Mouse (Mus musculus): Measurements from ENCODE around the gene Htt.
A peak's percentile ranks its signal among the peaks of the same experiment; 100 is the strongest.

The Htt gene

GRCm38 (mm10) chr5:34889252-34889651 lies 127.7 kb downstream of the Htt start:
- no peak for DNase-seq (ENCODE audit: low read depth)

DNA sequence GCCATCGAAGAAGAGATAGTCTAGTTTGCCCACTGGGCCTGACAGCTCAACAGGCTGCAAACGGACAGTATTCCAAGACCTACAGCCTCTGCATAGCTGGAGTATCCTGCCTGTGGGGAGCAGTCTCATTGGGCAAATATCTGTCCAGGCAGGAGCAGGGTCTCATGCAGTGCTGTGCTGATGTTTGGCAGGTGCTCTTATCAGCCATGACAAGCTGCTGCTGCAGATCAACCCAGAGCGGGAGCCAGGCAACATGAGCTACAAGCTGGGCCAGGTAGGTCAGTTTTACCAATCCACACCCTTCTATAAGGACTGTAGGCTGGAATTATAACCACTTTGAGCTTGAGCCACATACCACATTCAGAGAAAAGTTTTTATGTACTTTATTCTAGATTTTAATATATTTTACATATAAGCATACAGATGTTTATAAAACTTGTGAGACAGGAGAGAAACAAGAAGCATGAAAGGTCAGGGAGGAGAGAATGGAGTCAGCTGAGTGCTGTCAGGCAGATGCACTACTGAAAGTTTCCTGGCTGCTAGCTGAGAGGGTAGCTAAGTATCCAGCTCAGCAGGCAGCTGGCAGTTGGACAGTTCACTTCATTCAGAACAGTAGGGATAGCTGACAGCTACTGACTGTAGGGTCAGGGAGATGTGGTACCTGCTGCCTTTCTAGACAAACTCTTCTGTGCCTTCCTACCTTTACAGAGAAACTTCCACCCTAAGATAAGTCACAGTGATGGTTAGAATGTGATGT lies 135.3 kb downstream of the Htt start:
- no peak for DNase-seq (ENCODE audit: low read depth)

DNA sequence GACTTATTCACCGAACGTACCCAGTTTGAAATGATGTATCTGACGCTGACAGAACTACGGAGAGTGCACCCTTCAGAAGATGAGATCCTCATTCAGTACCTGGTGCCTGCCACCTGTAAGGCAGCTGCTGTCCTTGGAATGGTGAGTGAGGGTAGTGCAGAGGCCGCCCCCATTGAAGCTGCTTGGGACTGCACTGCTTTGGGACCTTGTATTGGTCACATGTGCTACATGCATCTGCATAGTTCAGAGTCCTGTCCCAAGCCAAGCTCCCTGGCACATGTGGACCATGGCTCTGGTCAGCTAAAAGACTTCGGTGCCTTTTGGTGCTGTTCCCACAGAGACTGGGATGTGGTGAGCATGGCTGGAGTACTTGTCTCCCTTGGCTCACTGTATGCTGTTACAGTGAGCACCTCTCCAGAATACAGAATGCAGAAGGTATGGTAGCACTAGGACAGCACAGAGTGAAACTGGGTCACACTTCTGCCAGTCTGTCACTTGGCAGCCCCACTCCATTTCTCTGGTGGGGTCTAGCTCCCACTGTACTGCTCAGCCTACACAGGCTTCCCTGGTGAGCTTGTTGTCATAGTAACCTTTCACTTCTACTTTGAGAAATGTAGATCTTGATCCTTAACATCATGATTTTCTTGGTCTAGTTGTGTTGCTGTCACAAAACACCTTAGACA lies 138.4 kb downstream of the Htt start:
- no peak for DNase-seq (ENCODE audit: low read depth)

DNA sequence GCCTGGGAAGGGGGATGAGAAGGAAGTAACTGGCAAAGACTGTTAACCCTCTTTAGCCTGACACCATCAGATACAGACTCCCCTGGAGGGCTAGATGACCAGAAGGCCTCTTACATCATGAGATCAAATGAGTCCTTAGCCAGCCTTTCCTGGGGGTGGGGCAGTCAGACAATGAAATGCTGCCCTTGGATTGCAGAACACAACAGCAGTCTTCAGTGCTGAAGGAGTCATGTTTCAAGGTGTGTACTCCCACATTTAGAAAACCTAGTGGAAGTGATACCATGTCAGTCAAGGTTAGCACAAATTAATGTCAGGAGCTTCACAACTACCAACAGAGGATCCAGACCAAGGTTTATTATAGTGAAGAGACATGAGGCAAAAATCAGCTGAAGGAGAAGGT lies 140.8 kb downstream of the Htt start:
- DNase-seq (ENCODE audit: low read depth) = no peak

DNA sequence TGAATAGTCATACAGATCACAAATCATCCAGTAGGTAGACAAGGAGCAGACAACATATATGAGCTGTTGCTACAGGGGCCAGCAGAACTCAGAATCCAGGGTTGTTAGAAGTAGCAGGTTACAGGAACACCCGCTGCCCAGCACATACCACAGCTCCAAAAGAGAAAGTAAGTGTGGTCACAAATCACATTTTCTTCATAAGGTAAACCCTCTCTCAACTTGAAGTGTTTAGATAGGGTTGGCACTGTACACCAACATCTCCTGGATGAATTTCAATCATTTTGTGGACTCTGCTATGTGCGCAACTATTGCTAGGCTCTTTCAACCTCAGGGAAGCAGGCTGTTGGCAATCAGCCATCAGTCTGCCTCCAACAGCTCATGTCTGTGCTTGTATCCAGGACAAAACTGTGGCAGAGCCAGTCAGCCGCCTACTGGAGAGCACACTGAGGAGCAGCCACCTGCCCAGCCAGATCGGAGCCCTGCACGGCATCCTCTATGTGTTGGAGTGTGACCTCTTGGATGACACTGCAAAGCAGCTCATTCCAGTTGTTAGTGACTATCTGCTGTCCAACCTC lies 141.4 kb downstream of the Htt start:
- DNase-seq (ENCODE audit: low read depth) = no peak

GRCm38 (mm10) chr5:34904412-34904811 lies 142.9 kb downstream of the Htt start:
- DNase-seq (ENCODE audit: low read depth) = no peak

- DNase-seq (ENCODE audit: low read depth) = no peak
Measured at GRCm38 (mm10) chr5:34907230-34907629, 145.7 kb downstream of the Htt start.

DNA sequence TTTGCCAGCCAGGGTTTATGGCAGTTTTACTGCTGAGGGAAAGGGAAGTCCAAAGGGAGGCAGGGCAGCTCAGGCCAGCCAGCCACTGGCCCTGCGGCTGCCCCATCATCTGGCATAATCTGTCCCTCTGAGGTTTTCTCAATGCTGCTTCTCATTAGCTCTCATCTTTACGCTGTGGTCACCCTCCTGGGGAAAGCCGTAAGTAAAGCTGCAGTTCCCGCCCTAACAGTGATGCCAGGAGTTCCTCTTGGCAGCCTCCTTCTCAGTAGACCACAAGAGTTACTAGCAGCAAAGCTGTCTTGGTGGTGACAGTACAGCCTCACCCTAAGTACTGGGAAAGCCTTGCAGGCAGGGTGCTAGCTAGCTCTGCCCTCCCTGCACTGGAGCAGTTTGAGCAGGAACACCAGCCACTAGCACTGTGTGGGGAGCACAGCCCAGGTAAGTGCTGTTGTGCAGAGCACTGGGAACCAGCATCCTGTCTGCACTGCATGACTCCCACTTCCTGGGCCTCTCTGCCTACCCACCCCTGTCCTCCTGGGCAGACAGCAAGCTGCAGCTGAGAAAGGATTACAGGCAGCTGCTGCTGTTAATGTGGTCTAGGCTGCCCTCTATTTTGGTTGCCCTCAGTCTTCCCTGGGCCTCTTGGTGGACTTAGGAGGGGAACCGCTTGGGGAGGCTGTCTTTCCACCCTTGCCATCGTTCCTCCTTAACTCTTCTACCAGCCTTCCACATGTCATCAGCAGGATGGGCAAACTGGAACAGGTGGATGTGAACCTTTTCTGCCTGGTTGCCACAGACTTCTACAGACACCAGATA lies 146.6 kb downstream of the Htt start, which contains the start of gene Msantd1:
Msantd1 (plus strand) TSS at position 103 of the 816 bp plus-strand sequence.
- DNase-seq (ENCODE audit: low read depth) = no peak

GRCm38 (mm10) chr5:34908726-34909633 lies 147.4 kb downstream of the Htt start:
- DNase-seq (ENCODE audit: low read depth) = no peak

DNA sequence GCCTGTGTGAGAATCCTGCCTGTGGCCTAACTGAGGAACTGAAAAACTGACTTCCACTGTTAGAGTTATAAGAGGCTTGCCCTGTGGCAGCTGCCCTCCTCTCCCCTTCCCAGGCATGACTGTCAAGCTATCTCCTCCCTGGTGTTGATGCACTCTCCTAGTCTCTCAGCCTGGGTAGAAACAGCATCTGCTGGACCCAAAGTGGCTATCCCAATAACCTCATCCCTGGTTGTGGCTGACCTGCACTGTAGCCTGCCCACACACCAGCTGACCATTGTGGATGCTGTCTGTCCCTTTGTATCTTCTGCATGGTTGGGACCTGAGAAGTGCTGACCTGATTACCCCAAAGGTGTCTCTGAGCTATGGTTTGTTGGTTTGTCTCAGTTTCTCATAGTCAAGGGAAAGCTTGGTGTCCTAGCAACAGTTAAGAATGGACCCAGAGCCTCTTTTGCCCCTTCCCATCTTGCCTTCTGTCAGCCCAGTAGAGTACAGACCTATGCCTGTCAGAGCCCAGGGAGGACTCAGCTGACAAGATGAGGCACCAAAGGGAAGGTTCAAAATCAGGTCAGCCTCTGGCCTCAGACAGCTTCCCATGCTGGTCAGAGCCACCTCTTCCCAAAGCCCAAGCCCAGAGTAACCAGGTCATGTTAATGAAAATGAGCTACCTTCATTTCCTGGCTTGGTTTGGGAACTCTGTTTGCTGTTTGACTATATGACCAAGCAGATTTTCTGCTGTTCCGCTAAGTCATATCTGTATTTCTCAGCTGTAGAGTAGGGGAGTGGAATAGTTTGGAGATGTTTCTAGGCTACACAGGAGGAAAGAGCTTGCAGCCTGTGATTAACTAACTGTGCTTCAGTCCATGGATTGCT lies 148.3 kb downstream of the Htt start:
- no peak for DNase-seq (ENCODE audit: low read depth)

GRCm38 (mm10) chr5:34910504-34910815 lies 148.9 kb downstream of the Htt start:
- no peak for DNase-seq (ENCODE audit: low read depth)

- peak; percentile 62 for DNase-seq (ENCODE audit: low read depth)
Measured at GRCm38 (mm10) chr5:34915801-34916200, 154.3 kb downstream of the Htt start.

- DNase-seq (ENCODE audit: low read depth) = no peak
Measured at GRCm38 (mm10) chr5:34917234-34917655, 155.7 kb downstream of the Htt start.

DNA sequence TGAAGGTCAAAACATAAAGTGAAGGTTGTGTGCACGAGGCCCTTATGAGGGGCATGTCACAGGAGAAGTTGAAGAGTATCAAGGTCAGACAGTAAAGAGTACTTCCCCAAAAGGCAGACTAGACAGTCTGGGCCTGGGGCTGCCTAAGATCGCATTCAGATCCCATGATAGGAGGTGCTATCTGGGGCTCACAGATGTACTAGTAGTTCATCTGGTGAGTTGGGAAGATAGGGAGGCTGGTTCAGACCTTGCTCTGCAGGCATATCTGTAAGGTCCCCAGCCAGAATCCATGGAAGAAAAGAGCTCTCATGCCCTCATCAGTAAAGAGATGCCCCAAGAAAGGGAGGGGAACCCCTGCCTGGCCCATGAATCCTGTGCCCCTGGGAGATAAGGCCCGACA lies 157.2 kb downstream of the Htt start:
- no peak for DNase-seq (ENCODE audit: low read depth)

DNA sequence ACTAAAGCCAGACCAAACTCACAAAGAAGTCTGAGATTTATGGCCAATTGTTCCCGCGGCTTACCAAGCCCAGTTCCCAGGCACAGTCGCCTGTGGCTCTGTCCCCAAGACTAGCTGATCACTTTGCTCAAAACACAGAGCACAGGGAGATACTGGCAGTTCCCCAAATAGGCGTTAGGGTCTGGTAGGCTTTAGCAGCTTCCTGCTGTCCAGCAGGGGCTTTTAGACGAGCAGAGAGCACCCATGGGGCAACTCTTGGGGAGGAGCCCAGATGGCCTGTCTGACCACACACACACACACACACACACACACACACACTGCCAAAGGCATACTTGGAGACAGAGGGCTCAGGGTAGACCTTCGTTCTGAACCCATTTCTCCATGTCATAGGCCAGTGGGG lies 161.0 kb downstream of the Htt start:
- no peak for DNase-seq (ENCODE audit: low read depth)

- no peak for DNase-seq (ENCODE audit: low read depth)
Measured at GRCm38 (mm10) chr5:34923920-34924319, 162.4 kb downstream of the Htt start.

DNA sequence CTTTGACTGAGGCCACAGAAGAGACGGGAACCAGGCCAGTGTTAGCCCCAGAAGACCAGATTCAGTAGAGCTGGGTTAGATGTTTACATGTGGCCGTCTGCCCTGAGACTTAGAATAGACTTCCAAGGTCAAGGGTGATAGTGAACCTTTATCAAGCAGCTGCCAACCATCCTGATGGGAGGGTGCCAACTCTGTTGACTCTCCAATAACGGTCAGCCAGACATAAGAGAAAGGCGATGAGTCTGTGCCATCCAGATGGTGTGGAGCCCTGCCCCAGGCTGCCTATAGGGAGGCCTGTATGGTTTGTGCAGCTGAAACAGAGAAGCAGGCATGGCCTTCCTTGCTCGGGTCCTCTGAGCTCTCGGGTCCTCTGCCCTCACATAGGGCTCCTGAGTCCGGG lies 163.0 kb downstream of the Htt start:
- DNase-seq (ENCODE audit: low read depth) = no peak

- DNase-seq (ENCODE audit: low read depth) = no peak
Measured at GRCm38 (mm10) chr5:34927648-34928047, 166.1 kb downstream of the Htt start.

DNA sequence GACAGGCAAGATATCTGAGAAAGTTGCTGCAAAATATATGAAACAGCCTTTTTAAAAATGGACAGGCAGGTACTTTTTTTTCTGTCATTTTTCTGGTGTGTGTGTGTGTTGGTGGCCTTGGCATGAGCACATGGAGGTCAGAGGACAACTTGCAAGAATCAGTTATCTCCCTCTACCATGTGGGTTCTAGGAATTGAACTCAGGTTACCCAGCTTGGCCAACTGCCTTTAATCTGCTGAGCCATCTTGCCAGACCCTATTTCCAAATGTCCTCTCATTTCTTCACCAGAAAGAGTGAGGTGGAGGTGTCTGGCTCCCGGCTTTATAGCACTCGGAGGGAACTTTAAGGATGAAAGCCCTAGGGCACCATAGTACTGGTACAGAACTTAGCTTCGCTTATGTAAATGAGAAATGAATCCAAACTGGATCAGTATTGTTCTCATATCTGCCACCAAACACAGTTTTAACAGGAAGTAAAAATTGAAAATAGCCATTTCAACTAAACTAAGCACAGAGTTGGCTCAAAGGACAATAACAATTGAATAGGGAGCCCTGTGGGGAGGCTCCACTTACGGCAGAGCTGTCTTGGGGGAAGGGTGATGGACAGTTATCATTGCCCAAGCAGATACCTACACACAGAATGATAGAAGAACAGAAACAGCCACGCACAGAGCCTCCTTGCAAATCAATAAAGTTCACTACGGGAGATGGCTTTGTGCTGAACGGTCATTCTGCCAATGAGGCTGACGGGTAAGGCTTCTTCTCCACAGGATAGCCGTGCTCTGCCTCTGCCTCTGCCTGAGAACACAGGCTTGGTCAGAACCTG lies 168.8 kb downstream of the Htt start:
- DNase-seq (ENCODE audit: low read depth) = no peak

- no peak for DNase-seq (ENCODE audit: low read depth)
Measured at GRCm38 (mm10) chr5:34931091-34931490, 169.6 kb downstream of the Htt start.
